Mouse (Mus musculus) forebrain, postnatal 0 days (tissue): ENCODE data around the gene B4gat1. TPM values are rescaled to one million over a fixed set of nuclear protein-coding genes. Genes with fewer than 3 reads are reported as not detected.
A peak's percentile ranks its signal among the peaks of the same experiment; 100 is the strongest.
"Not testable (repeated sequence)": the region's sequence is repeated elsewhere in the genome, so short reads cannot be mapped to it uniquely, and the experiment has no call there.

Experiments used
- ATAC-seq: fragments of 200-750 bp; cut with Nextera tagmentation; 2 replicates; pipeline ENCODE4 v1.8.0; 2017; ENCODE audit warnings: mild to moderate bottlenecking, moderate library complexity
- DNase-seq: peaks from one replicate; pipeline ENCODE4 v3.0.0-alpha.2; 2015
- H3K27ac ChIP-seq: fragments of 300-500 bp; sonication (generic); 2 replicates; pipeline ENCODE4 v1.5.1; 2014; ENCODE audit warnings: low read depth, mild to moderate bottlenecking, antibody characterized with exemption, low read length, moderate library complexity, mixed read lengths
- H3K27me3 ChIP-seq: fragments of 300-500 bp; sonication (generic); 2 replicates; pipeline ENCODE4 v1.6.1; 2014; ENCODE audit warnings: mild to moderate bottlenecking, low read length, mixed read lengths; ENCODE audit not compliant: insufficient read depth
- H3K36me3 ChIP-seq: fragments of 300-500 bp; sonication (generic); 2 replicates; pipeline ENCODE4 v1.6.1; 2014; ENCODE audit warnings: mild to moderate bottlenecking, moderate library complexity; ENCODE audit not compliant: insufficient read depth
- H3K4me1 ChIP-seq: fragments of 300-500 bp; sonication (generic); 2 replicates; pipeline ENCODE4 v1.6.1; 2014; ENCODE audit warnings: antibody characterized with exemption; ENCODE audit not compliant: insufficient read depth
- H3K4me2 ChIP-seq: fragments of 300-500 bp; sonication (generic); 2 replicates; pipeline ENCODE4 v1.6.1; 2014; ENCODE audit warnings: low read depth, mild to moderate bottlenecking, moderate library complexity
- H3K4me3 ChIP-seq: fragments of 300-500 bp; sonication (generic); 2 replicates; pipeline ENCODE4 v1.5.1; 2014; ENCODE audit warnings: low read depth, low read length, mixed read lengths
- H3K9ac ChIP-seq: fragments of 300-500 bp; sonication (generic); 2 replicates; pipeline ENCODE4 v1.6.1; 2014; ENCODE audit warnings: mild to moderate bottlenecking
- H3K9me3 ChIP-seq: fragments of 300-500 bp; sonication (generic); 2 replicates; pipeline ENCODE4 v1.6.1; 2016; ENCODE audit warnings: low read length
- CTCF ChIP-seq: sonication (generic); IDR thresholded peaks from 2 replicates; pipeline ENCODE4 v1.5.1; 2016; ENCODE audit warnings: antibody characterized with exemption, control low read depth, low read depth
- WGBS: fragments of 180-500 bp; shearing (Covaris S2); extraction: QIAGEN DNeasy Blood & Tissue Kit; methylation state at CpG from one replicate; pipeline ENCODE4 v1.1.7; 2014; 5-methylcytosine and 5-hydroxymethylcytosine counted together
- polyA plus RNA-seq: library from polyadenylated mRNA; unstranded; fragments of >200 nt; fragmentation: Nextera tagmentation; extraction: Ambion mirVana; gene quantifications from 2 replicates; pipeline ENCODE4 v1.2.1, GENCODE M21; 2015
- total RNA-seq: library from RNA; depleted of rRNA; stranded (reverse); fragments of >200 nt; gene quantifications from 2 replicates; pipeline ENCODE4 v1.2.3, GENCODE M21; 2014; rRNA removed

The B4gat1 gene
- total and polyA plus RNA-seq, 2 experiments from 2014 or later = 111 to 128 TPM

DNA sequence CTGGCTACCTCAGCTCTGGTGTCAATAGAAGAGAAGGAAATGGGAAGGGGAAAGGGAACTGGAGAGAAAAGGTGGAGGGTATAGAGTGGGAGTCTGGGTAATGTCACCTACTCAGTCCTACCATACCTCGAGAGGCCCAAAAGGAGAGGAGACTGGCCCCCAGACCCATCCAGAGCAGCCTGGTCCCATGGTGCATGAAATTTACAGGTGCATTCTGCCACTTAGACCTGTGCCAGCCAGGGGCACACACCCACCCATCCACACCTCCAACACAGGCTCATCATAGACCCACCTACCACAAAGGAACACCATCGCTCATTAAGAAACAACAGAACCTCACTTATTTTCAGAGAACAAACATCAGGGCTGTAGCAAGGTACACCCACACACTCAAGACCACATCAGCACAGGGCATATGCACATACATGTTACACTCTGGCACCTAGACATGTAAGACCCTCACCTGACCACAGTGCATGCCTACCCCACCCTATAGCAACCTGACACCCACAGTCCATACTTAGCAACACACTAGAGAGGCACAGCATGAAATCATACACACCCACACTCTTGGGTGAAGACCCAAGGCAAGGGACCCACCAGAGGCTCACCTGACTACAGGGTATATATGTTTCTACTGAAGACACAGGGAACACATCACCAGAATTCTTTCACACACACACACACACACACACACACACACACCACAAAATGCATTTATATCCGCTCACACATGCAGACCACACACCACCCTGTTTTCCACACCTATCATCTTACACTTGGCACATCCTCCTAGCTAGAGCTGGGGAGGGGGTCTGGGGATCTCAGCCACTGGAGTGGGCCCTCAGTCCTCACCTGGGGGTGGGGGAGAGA, 45.6 kb downstream of the B4gat1 start:
- Histone ChIP-seq H3K27ac (peak overlapping the region; percentile 62; the same call in 1 of the 2 replicates), H3K9ac (peak overlapping the region; percentile 83), H3K36me3 (0 out of 2 replicates have a peak, but pooled peaks cover 16% of the 10 kb centered on the region), H3K4me3 (peak overlapping the region; percentile 72), H3K27me3 (peaks cover 22% of the 10 kb centered on the region), H3K9me3 (no peaks in the 10 kb centered on the region), H3K4me1 (peaks cover 8% of the 10 kb centered on the region), H3K4me2 (peak overlapping the region; percentile 87)
- no peak for TF ChIP-seq CTCF
- no peak for DNase-seq
- WGBS = 66% methylated on average over 3 of the region's 3 CpGs
- ATAC-seq = no peak

DNA sequence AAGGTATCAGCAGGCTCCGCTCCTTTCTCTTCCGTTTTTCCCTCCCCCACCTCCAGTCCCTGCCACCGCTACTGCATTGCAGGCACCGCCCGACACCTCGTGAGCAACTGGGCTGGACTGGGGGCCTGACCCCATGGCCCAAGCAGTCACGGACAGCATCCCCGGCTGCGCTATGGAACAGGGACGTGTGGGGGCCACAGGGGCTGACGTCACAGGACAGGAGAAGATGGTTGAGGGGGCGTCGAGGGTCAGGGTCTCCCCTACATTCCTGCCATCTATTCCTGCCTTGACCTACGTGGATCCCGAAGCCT, 46.2 kb downstream of the B4gat1 start:
- peaks cover 10% of the 10 kb centered on the region for H3K4me1 ChIP-seq
- ATAC-seq (no peak), DNase-seq (peak; percentile 37)
- 0 out of 2 replicates have a peak, but pooled peaks cover 19% of the 10 kb centered on the region for H3K36me3 ChIP-seq
- no peak for TF ChIP-seq CTCF
- H3K9ac ChIP-seq = peak overlapping the region; percentile 83
- peaks cover 22% of the 10 kb centered on the region for H3K27me3 ChIP-seq
- peak overlapping the region; percentile 62 for H3K27ac ChIP-seq
- WGBS = 5% methylated on average over 15 of the region's 15 CpGs
- no peaks in the 10 kb centered on the region for H3K9me3 ChIP-seq
- peak overlapping the region; percentile 72 for H3K4me3 ChIP-seq
- H3K4me2 ChIP-seq = peak overlapping the region; percentile 87

DNA sequence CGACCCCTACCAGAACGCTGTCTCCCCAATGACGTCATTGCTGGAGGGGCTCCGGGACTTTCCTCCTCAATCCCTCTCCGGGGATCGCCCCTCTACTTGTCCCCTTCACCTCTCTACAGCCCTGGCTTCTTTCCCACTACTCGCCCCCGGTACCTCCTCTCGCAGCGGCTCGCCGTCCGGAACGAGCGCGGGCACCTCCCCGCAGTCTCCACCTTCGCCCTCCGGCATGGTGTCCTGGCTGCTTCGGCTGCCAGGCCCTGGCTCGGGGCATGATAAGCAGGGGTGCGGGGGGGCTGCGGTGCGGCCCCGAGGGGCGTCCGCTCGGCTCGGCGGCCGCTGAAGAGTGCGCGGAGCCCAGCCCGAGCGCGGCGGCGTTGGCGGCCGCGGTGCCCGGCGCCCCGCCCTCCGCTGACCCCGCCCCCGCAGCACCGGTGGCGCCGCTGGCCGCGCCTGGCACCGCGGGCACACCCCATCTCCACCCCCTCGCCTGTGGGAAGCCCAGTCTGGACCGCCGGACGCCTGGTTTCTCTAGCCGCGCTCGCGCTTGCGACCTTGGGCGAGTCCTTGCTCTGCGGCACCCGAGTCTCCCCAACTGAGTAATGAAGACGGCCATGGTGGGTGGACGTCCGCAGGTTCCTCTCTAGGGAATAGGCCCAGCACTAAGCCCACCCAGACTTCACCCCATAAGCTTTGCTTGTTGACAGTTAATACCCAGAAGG, 46.7 kb downstream of the B4gat1 start, which contains the start of gene Tmem151a:
Gene Tmem151a, minus strand, starts transcription at position 387 of the 719 bp plus-strand sequence.
- Histone ChIP-seq H3K27ac (peak within 1 kb of the TSS; percentile 62), H3K36me3 (0 out of 2 replicates have a peak, but pooled peaks cover 19% of the 10 kb centered on the region), H3K9me3 (no peaks in the 10 kb centered on the region), H3K4me3 (peak within 1 kb of the TSS; percentile 72), H3K9ac (peak within 1 kb of the TSS; percentile 83), H3K27me3 (peaks cover 22% of the 10 kb centered on the region), H3K4me1 (peaks cover 10% of the 10 kb centered on the region), H3K4me2 (peak within 1 kb of the TSS; percentile 87)
- TF ChIP-seq CTCF = no peak
- no peak for DNase-seq
- WGBS = under 1% methylated on average over 53 of the region's 69 CpGs
- ATAC-seq = no peak

DNA sequence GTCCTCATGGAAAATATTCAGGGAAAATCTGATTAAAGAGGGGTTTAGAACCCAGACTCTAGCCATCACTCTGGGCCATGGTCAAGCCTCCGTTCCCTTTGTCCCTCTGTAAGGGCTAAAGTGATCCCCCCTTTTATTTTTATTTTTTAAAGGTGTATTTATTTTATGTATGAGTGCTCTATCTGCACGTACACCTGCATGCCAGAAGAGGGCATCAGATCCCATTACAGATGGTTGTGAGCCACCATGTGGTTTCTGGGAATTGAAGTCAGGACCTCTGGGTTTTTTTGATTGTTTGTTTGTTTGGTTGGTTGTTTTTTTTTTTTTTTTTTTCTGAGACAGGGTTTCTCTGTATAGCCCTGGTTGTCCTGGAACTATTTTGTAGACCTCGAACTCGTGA, 47.9 kb downstream of the B4gat1 start:
- TF ChIP-seq CTCF = peak; percentile 45
- Histone ChIP-seq H3K27me3 (peaks cover 22% of the 10 kb centered on the region), H3K36me3 (peaks cover 23% of the 10 kb centered on the region), H3K4me1 (peaks cover 10% of the 10 kb centered on the region)
- H3K27ac ChIP-seq, H3K9me3 ChIP-seq, ATAC-seq, H3K4me3 ChIP-seq, H3K4me2 ChIP-seq, H3K9ac ChIP-seq, DNase-seq: not testable (repeated sequence)
- WGBS = 60% methylated on average over 4 of the region's 4 CpGs

DNA sequence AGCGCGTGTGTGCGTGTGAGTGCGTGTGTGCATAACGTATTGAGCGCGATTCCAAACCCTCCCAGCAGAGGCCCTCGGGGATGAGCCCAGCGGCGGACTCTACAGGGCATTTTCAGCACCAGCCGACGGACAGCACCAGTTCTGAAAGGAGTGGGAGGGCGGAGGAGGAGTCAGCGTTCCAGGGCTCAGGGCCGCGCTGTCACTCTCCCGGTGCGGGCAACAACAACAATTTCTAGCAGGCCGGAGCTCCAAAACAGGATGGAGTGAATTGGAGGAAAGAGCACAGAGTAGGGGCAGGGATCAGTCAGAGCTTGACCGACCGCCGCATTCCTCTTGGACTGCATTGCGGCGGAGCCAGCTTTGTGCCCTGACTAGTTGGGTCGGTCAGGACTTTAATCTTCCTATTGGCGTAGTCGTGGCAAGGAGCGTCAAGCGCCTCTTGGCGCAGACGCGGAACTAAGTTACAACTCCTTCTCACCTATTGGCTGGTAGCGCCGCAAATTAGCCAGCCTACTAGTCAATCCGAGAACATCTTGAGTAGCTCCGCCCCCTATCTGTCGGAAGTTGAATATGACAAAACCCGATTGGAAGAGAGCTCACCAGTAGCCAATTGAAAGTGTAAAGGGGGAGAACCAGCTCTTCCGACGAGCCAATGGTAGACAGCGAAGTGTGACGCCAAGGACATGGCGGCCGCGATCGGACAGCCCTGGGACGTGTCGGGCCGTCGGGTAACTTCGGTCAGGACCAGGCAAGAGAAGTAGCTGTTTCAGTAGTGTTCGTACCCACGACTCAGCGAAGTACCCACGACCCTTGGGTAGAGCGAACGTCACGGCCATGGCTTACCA, 49.5 kb downstream of the B4gat1 start, which contains the start of gene Yif1a:
Gene Yif1a, plus strand, starts transcription at position 655 of the 845 bp plus-strand sequence.
- peak within 1 kb of the TSS; percentile 77 for H3K27ac ChIP-seq
- DNase-seq (peak; percentile 98), ATAC-seq (peak; percentile 95)
- under 1% methylated on average over 58 of the region's 58 CpGs for WGBS
- H3K9ac ChIP-seq = peak within 1 kb of the TSS; percentile 68
- H3K36me3 ChIP-seq = peaks cover 22% of the 10 kb centered on the region
- peak; percentile 70 for TF ChIP-seq CTCF
- no peaks in the 10 kb centered on the region for H3K9me3 ChIP-seq
- peak within 1 kb of the TSS; percentile 77 for H3K4me3 ChIP-seq
- peak within 1 kb of the TSS; percentile 88 for H3K4me2 ChIP-seq
- H3K4me1 ChIP-seq = peaks cover 10% of the 10 kb centered on the region
- H3K27me3 ChIP-seq = peaks cover 17% of the 10 kb centered on the region

DNA sequence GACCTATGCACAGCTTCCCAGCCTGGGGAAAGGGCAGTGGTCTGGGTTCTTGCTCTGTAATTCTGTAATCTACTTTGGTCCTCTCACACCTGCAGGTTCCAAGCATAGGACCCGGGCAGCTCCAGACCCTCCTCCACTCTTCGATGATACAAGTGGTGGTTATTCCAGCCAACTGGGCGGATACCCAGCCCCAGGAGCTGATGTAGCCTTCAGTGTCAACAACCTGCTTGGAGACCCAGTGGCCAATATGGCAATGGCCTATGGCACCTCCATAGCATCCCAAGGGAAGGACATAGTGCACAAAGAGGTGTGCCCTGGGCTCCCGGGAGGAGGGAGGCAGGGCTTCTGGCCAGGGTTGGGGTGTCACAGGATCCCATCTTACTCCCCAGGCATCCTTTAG, 50.7 kb downstream of the B4gat1 start:
- peaks cover 30% of the 10 kb centered on the region for H3K36me3 ChIP-seq
- ATAC-seq = no peak
- DNase-seq = no peak
- H3K4me1 ChIP-seq = peaks cover 15% of the 10 kb centered on the region
- H3K4me3 ChIP-seq = peak overlapping the region; percentile 77; the same call in 1 of the 2 replicates
- no peak overlapping the region for H3K27ac ChIP-seq
- H3K9ac ChIP-seq = peak overlapping the region; percentile 68; the same call in 1 of the 2 replicates
- 88% methylated on average over 4 of the region's 4 CpGs for WGBS
- H3K4me2 ChIP-seq = peak overlapping the region; percentile 88
- no peak for TF ChIP-seq CTCF
- H3K27me3 ChIP-seq = peaks cover 9% of the 10 kb centered on the region
- H3K9me3 ChIP-seq = no peaks in the 10 kb centered on the region

Other genes with a start within 250 kb of the B4gat1 start
- gene Rbm4, start 244.9 kb upstream of the B4gat1 start, total RNA-seq = 106 and 145 TPM in 2 replicates
- gene Rbm4, start 244.9 kb upstream of the B4gat1 start, polyA plus RNA-seq = 45.0 and 56.9 TPM in 2 replicates
- gene Gm21992, start 227.2 kb upstream of the B4gat1 start, total RNA-seq = 15.0 and 18.2 TPM in 2 replicates
- 16.5 and 20.4 TPM in 2 replicates for gene Gm21992, start 227.2 kb upstream of the B4gat1 start, polyA plus RNA-seq
- 29.2 and 30.9 TPM in 2 replicates for gene Rbm14, start 227.2 kb upstream of the B4gat1 start, total RNA-seq
- gene Rbm14, start 227.2 kb upstream of the B4gat1 start, polyA plus RNA-seq = 45.9 and 46.6 TPM in 2 replicates
- gene Ccs, start 199.5 kb upstream of the B4gat1 start, total RNA-seq = 27.3 and 35.4 TPM in 2 replicates
- 41.7 and 44.3 TPM in 2 replicates for gene Ccs, start 199.5 kb upstream of the B4gat1 start, polyA plus RNA-seq
- gene Ccdc87, start 199.5 kb upstream of the B4gat1 start, total RNA-seq = 0.92 and 1.1 TPM in 2 replicates
- 0.80 and 1.2 TPM in 2 replicates for gene Ccdc87, start 199.5 kb upstream of the B4gat1 start, polyA plus RNA-seq
- 81.0 and 117 TPM in 2 replicates for gene Ctsf, start 183.7 kb upstream of the B4gat1 start, total RNA-seq
- 74.7 and 79.4 TPM in 2 replicates for gene Ctsf, start 183.7 kb upstream of the B4gat1 start, polyA plus RNA-seq
- gene Actn3, start 160.9 kb upstream of the B4gat1 start, total RNA-seq = 2.6 and 5.1 TPM in 2 replicates
- 1.8 and 2.2 TPM in 2 replicates for gene Actn3, start 160.9 kb upstream of the B4gat1 start, polyA plus RNA-seq
- 22.2 and 24.1 TPM in 2 replicates for gene Zdhhc24, start 160.2 kb upstream of the B4gat1 start, total RNA-seq
- gene Zdhhc24, start 160.2 kb upstream of the B4gat1 start, polyA plus RNA-seq = 9.1 and 15.2 TPM in 2 replicates
- gene Bbs1, start 132.2 kb upstream of the B4gat1 start, total RNA-seq = 21.7 and 37.7 TPM in 2 replicates
- 5.4 and 7.4 TPM in 2 replicates for gene Bbs1, start 132.2 kb upstream of the B4gat1 start, polyA plus RNA-seq
- 67.4 and 84.2 TPM in 2 replicates for gene Dpp3, start 110.5 kb upstream of the B4gat1 start, total RNA-seq
- 75.2 and 76.8 TPM in 2 replicates for gene Dpp3, start 110.5 kb upstream of the B4gat1 start, polyA plus RNA-seq
- 11.5 and 13.2 TPM in 2 replicates for gene Peli3, start 95.7 kb upstream of the B4gat1 start, total RNA-seq
- gene Peli3, start 95.7 kb upstream of the B4gat1 start, polyA plus RNA-seq = 7.7 and 10.9 TPM in 2 replicates
- 101 and 129 TPM in 2 replicates for gene Mrpl11, start 76.7 kb upstream of the B4gat1 start, total RNA-seq
- gene Mrpl11, start 76.7 kb upstream of the B4gat1 start, polyA plus RNA-seq = 162 and 198 TPM in 2 replicates
- gene Npas4, start 48.5 kb upstream of the B4gat1 start, total RNA-seq = 3.5 and 3.8 TPM in 2 replicates
- 0.36 and 0.42 TPM in 2 replicates for gene Npas4, start 48.5 kb upstream of the B4gat1 start, polyA plus RNA-seq
- gene Slc29a2, start 15.0 kb upstream of the B4gat1 start, total RNA-seq = 12.8 and 14.2 TPM in 2 replicates
- gene Slc29a2, start 15.0 kb upstream of the B4gat1 start, polyA plus RNA-seq = 14.5 and 17.1 TPM in 2 replicates
- gene AC124502.3, start 65 bp downstream of the B4gat1 start, total RNA-seq = 3.0 and 7.0 TPM in 2 replicates
- gene AC124502.3, start 65 bp downstream of the B4gat1 start, polyA plus RNA-seq = 1.4 and 2.0 TPM in 2 replicates
- 9.5 and 15.5 TPM in 2 replicates for gene Brms1, start 2.5 kb downstream of the B4gat1 start, total RNA-seq
- gene Brms1, start 2.5 kb downstream of the B4gat1 start, polyA plus RNA-seq = 27.6 and 29.3 TPM in 2 replicates
- gene Rin1, start 11.7 kb downstream of the B4gat1 start, total RNA-seq = 3.0 and 9.8 TPM in 2 replicates
- 1.7 and 2.4 TPM in 2 replicates for gene Rin1, start 11.7 kb downstream of the B4gat1 start, polyA plus RNA-seq
- 11.8 and 20.8 TPM in 2 replicates for gene Cd248, start 29.3 kb downstream of the B4gat1 start, total RNA-seq
- 16.3 and 18.1 TPM in 2 replicates for gene Cd248, start 29.3 kb downstream of the B4gat1 start, polyA plus RNA-seq
- gene Tmem151a, start 46.7 kb downstream of the B4gat1 start, total RNA-seq = 22.6 and 37.0 TPM in 2 replicates
- 40.6 and 46.2 TPM in 2 replicates for gene Tmem151a, start 46.7 kb downstream of the B4gat1 start, polyA plus RNA-seq
- 44.6 and 54.9 TPM in 2 replicates for gene Yif1a, start 49.7 kb downstream of the B4gat1 start, total RNA-seq
- gene Yif1a, start 49.7 kb downstream of the B4gat1 start, polyA plus RNA-seq = 50.5 and 59.9 TPM in 2 replicates
- gene Cnih2, start 59.7 kb downstream of the B4gat1 start, total RNA-seq = 567 and 663 TPM in 2 replicates
- gene Cnih2, start 59.7 kb downstream of the B4gat1 start, polyA plus RNA-seq = 563 and 604 TPM in 2 replicates
- gene Rab1b, start 68.2 kb downstream of the B4gat1 start, total RNA-seq = 219 and 231 TPM in 2 replicates
- 249 and 288 TPM in 2 replicates for gene Rab1b, start 68.2 kb downstream of the B4gat1 start, polyA plus RNA-seq
- 138 and 146 TPM in 2 replicates for gene Klc2, start 79.7 kb downstream of the B4gat1 start, total RNA-seq
- 54.5 and 58.6 TPM in 2 replicates for gene Klc2, start 79.7 kb downstream of the B4gat1 start, polyA plus RNA-seq
- 54.5 and 84.6 TPM in 2 replicates for gene Pacs1, start 234.3 kb downstream of the B4gat1 start, total RNA-seq
- gene Pacs1, start 234.3 kb downstream of the B4gat1 start, polyA plus RNA-seq = 35.3 and 44.7 TPM in 2 replicates